ENCODE assay signal across 8 mouse cellular contexts in the genomic region with DNA sequence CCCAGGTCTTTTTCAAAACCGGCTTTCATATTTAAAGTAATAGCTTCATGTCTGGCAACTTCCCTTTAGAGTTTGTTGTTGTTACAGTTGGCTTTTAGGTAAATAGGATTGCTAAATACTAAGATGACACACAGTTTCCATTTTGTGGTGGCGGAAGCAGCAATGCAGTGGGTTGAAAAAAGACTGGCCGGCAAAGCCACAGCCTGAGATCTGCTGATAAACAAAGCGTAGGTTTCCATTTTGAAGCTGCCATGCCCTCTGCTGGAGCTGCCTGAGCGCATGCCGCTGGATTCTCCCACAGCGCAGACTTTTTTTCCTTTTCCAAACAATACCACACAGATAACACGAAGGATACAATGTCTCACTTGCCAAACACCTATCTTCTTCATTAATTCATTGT. TPM values are rescaled to one million over a fixed set of nuclear protein-coding genes. Genes with fewer than 3 reads are reported as not detected.
DNase-seq lines count a peak whose midpoint lies in the region; ATAC-seq lines count a peak whose summit lies in the region.

No protein-coding gene starts in this region.

- H3K27ac ChIP-seq in hindbrain, embryonic 12.5 days, result no peak overlapping the region

- peaks cover 8% of the 10 kb centered on the region for H3K36me3 ChIP-seq in hindbrain, embryonic 12.5 days

- no peaks in the 10 kb centered on the region for H3K27me3 ChIP-seq in hindbrain, embryonic 12.5 days

- 2% methylated on average over 8 of the region's 8 CpGs for WGBS in hindbrain, embryonic 12.5 days

- no peak for ATAC-seq in hindbrain, embryonic 12.5 days (ENCODE audit: low FRiP score)

- H3K9ac ChIP-seq in hindbrain, embryonic 12.5 days, result no peak overlapping the region

- H3K4me1 ChIP-seq in hindbrain, embryonic 12.5 days, result peaks cover 12% of the 10 kb centered on the region

- no peaks in the 10 kb centered on the region for H3K9me3 ChIP-seq in hindbrain, embryonic 12.5 days (replicated peaks)

- no peak overlapping the region for H3K4me3 ChIP-seq in hindbrain, embryonic 12.5 days

- peak; percentile 80 for DNase-seq in MN1 (ENCODE audit: low spot score)
- peak; percentile 48 for DNase-seq in cerebellum, adult 9-10 months
- peak; percentile 52 to 63 for DNase-seq in frontal cortex, postnatal 10 days (ENCODE audit: low spot score in 2 of 2)
- DNase-seq in layer of hippocampus, postnatal 25 days (ENCODE audit: extremely low spot score in 1 of 2, low spot score in 1 of 2), result peak; percentile 35 to 54
- peak; percentile 87 for DNase-seq in lung, postnatal 25 days (ENCODE audit: low spot score)
- DNase-seq in retina, postnatal 7 days (ENCODE audit: low read depth, low spot score), result peak; percentile 39
- peak; percentile 32 for DNase-seq in urinary bladder, adult 2 months (ENCODE audit: low spot score)

- H3K4me2 ChIP-seq in hindbrain, embryonic 12.5 days (replicated peaks), result peak overlapping the region; percentile 45

RNA-seq across cellular contexts. Expression of a gene that starts 2.6 kb away (rescaled TPM):
- polyA plus RNA-seq in hindbrain, embryonic 12.5 days (2016; fragmentation: Nextera tagmentation; extraction: Ambion mirVana), result 108 and 118 TPM in 2 replicates
- total RNA-seq in layer of hippocampus, postnatal 25 days (2021), result 10 to 100 TPM; 39.6 to 39.8 TPM
- polyA plus RNA-seq in urinary bladder, adult 2 months (2012; rRNA removed), result 123 and 233 TPM in 2 replicates

Comparison
In these comparisons a context has a peak if more than half of its experiments do, and no peak if none do; other contexts are left out.
1. DNase-seq: peak in every context shown above with its lines; median percentile 87 in lung, postnatal 25 days; 80 in MN1; 58 in frontal cortex, postnatal 10 days; 48 in cerebellum, adult 9-10 months; 44 in layer of hippocampus, postnatal 25 days; 39 in retina, postnatal 7 days; 32 in urinary bladder, adult 2 months.